Mouse (Mus musculus): ENCODE measurements around the gene Arpp19. TPM values are rescaled to one million over a fixed set of nuclear protein-coding genes. Genes with fewer than 3 reads are reported as not detected.

Arpp19 gene
- polyA plus RNA-seq, 1 experiment from 2014 or later = 233 TPM

DNA sequence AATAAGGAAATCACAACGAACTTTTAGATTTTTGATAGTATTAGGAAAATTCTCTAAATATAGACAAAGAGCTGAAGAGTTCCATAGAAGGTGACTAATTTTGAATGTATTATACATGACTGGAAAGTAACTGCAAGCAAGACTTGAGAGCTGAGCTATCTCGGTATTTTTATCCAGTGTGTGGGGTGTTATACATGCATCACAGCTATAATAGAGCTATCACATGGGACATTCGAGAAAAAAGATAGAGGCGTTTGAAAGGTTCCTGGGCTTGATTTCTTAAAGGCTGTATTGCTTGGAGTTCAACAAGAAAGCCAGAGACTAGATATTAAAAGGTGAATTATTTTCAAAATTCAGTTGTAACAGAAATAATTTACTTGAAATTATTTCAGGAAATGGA, 14.4 kb downstream of the Arpp19 start:
- WGBS = 80% methylated on average over 4 of the region's 4 CpGs
- H3K36me3 ChIP-seq (ENCODE audit: control insufficient read depth, insufficient read depth) = peaks cover 4% of the 10 kb centered on the region
- no peak for ATAC-seq
- no peaks in the 10 kb centered on the region for H3K27me3 ChIP-seq (replicated peaks; ENCODE audit: control insufficient read depth, insufficient read depth, low read length)
- H3K27ac ChIP-seq (ENCODE audit: low read length) = no peak overlapping the region
- H3K9ac ChIP-seq (replicated peaks; ENCODE audit: low read depth, low read length) = no peak overlapping the region
- no peaks in the 10 kb centered on the region for H3K9me3 ChIP-seq (ENCODE audit: control insufficient read depth, low read length)
- no peak overlapping the region for H3K4me2 ChIP-seq (ENCODE audit: low read length)
- H3K4me1 ChIP-seq (replicated peaks; ENCODE audit: control insufficient read depth, insufficient read depth, low read length) = no peaks in the 10 kb centered on the region
- H3K4me3 ChIP-seq (replicated peaks; ENCODE audit: low read length) = no peak overlapping the region

DNA sequence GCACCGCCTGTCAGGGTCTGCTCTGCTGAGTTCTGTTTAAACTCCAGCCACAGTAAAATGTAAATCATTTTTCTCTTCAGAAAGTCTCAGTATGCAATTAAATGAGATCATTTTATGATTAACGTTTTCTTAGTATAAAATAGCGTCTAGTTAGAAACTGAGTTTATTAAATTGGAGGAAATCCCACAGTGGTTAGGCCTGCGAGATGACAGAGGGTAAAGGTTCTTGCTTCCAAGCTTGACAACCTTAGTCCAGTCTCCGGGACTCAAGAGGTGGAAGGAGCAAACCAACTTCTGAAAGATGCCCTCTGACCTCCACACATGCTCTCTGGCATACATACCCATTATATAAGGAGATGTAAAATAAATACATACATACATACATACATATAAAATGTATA, 17.6 kb downstream of the Arpp19 start:
- Histone ChIP-seq H3K27ac (ENCODE audit: low read length) (no peak overlapping the region), H3K27me3 (replicated peaks; ENCODE audit: control insufficient read depth, insufficient read depth, low read length) (no peaks in the 10 kb centered on the region), H3K9me3 (ENCODE audit: control insufficient read depth, low read length) (no peaks in the 10 kb centered on the region), H3K4me1 (replicated peaks; ENCODE audit: control insufficient read depth, insufficient read depth, low read length) (no peaks in the 10 kb centered on the region), H3K36me3 (ENCODE audit: control insufficient read depth, insufficient read depth) (peaks cover 11% of the 10 kb centered on the region), H3K4me2 (ENCODE audit: low read length) (no peak overlapping the region), H3K9ac (replicated peaks; ENCODE audit: low read depth, low read length) (no peak overlapping the region), H3K4me3 (replicated peaks; ENCODE audit: low read length) (no peak overlapping the region)
- 96% methylated on average over 5 of the region's 5 CpGs for WGBS
- ATAC-seq = no peak

DNA sequence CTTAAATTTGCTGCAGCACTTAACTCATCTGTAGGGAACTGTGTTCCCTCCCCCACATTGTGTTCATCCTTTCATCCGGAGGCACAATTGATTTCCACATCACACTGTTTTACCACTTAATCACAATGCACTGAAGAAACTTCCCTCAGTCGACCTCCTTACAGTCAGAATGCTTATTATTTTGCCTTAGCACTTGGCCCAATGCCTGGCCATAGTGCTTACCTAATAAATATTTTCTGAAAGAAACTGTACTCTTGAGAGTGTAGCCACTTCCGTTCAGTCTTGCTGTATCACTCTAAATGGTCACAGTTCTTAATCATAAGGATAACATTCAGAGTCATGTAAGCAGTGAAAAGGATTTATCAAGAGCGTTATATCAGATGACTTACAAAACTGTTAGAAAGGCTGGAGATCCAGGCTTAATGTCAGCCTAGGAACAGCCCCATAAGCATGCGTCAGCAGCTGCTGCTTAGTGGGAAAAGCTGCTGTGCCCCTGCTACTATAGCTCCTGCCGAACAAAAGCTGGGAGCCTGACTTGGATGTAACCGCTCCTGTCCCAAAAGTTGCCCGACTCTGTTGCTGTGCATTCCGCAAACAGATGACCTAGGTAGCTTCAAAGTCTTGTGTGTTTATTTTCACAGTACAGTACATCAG, 27.4 kb downstream of the Arpp19 start:
- Histone ChIP-seq H3K9ac (replicated peaks; ENCODE audit: low read depth, low read length) (no peak overlapping the region), H3K4me3 (replicated peaks; ENCODE audit: low read length) (no peak overlapping the region), H3K9me3 (ENCODE audit: control insufficient read depth, low read length) (no peaks in the 10 kb centered on the region), H3K27me3 (replicated peaks; ENCODE audit: control insufficient read depth, insufficient read depth, low read length) (no peaks in the 10 kb centered on the region), H3K4me1 (replicated peaks; ENCODE audit: control insufficient read depth, insufficient read depth, low read length) (no peaks in the 10 kb centered on the region), H3K36me3 (ENCODE audit: control insufficient read depth, insufficient read depth) (no peaks in the 10 kb centered on the region), H3K4me2 (ENCODE audit: low read length) (no peak overlapping the region), H3K27ac (ENCODE audit: low read length) (no peak overlapping the region)
- WGBS = 67% methylated on average over 9 of the region's 9 CpGs
- no peak for ATAC-seq

DNA sequence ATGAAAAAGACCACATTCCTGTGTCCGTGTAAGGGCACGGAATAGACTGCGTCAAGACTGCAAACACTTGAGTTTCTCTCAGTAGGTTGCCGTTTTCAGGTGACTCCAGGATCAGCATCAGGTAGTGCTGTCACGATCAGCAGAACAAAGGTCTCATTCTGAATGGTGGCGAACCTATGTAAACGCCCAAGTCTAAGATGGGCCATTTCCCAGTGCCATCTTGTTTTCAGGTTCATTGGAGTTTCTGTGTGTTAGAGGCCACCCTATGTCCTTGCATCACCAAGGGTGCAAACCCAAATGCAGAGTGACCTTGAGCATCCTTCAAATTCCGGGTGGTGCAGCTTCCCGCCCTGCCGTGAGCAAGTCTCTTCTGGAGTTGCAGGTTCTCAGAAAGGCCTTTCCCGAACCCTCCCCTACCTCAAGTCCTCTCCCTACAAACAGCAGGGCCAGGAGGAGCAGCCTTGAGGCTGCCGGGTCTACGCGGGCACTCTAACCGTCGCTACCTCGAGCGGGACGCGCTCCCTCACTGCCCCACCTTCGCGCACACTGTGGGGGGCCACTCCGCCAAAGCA, 33.1 kb downstream of the Arpp19 start, which contains the start of gene Myo5a:
Myo5a (plus strand) TSS at position 559 of the 572 bp plus-strand sequence.
- H3K27ac ChIP-seq (ENCODE audit: low read length) = peak within 1 kb of the TSS; percentile 98
- no peak for ATAC-seq
- H3K36me3 ChIP-seq (ENCODE audit: control insufficient read depth, insufficient read depth) = no peaks in the 10 kb centered on the region
- peaks cover 18% of the 10 kb centered on the region for H3K4me1 ChIP-seq (replicated peaks; ENCODE audit: control insufficient read depth, insufficient read depth, low read length)
- peak within 1 kb of the TSS; percentile 77 for H3K4me2 ChIP-seq (ENCODE audit: low read length)
- peak within 1 kb of the TSS; percentile 95 for H3K9ac ChIP-seq (replicated peaks; ENCODE audit: low read depth, low read length)
- no peaks in the 10 kb centered on the region for H3K9me3 ChIP-seq (ENCODE audit: control insufficient read depth, low read length)
- peak within 1 kb of the TSS; percentile 70 for H3K4me3 ChIP-seq (replicated peaks; ENCODE audit: low read length)
- no peaks in the 10 kb centered on the region for H3K27me3 ChIP-seq (replicated peaks; ENCODE audit: control insufficient read depth, insufficient read depth, low read length)
- WGBS = 17% methylated on average over 23 of the region's 23 CpGs

DNA sequence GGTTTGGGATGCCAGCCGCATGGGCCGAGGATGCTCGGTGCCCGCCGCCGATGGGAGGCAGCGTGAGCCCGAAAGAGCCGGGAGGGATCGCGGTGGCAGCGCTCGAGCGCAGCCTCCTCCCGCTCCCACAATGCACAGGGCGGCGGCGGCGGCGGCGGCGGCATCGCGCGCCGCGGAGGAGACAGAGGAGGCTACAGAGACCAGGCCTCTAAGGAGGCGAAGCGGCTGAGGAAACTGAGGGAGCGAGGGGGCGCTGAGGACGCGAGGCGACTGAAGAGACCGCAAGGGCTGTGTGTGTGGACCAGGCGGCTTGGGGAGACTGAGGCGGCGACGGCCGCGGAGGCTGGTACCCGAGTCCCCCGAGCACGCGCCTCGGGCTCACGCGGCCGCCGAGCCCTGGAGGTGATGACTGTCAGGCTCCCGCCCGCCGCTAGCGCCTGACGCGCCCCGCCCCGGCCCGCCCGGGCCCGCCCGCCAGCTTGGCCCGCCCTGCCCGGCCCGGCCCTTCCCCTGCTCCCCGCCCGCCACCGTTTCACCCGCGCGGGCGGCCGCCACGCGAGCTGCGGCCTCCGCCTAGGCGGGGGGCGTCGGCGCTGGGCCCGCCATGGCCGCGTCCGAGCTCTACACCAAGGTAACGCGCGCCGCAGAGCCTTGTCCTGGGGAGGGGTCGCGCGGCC, 33.8 kb downstream of the Arpp19 start:
- H3K4me2 ChIP-seq (ENCODE audit: low read length) = peak overlapping the region; percentile 77
- no peaks in the 10 kb centered on the region for H3K9me3 ChIP-seq (ENCODE audit: control insufficient read depth, low read length)
- H3K27me3 ChIP-seq (replicated peaks; ENCODE audit: control insufficient read depth, insufficient read depth, low read length) = no peaks in the 10 kb centered on the region
- under 1% methylated on average over 49 of the region's 92 CpGs for WGBS
- H3K36me3 ChIP-seq (ENCODE audit: control insufficient read depth, insufficient read depth) = no peaks in the 10 kb centered on the region
- peak; percentile 96 for ATAC-seq
- peak overlapping the region; percentile 98 for H3K27ac ChIP-seq (ENCODE audit: low read length)
- peak overlapping the region; percentile 95 for H3K9ac ChIP-seq (replicated peaks; ENCODE audit: low read depth, low read length)
- peaks cover 18% of the 10 kb centered on the region for H3K4me1 ChIP-seq (replicated peaks; ENCODE audit: control insufficient read depth, insufficient read depth, low read length)
- H3K4me3 ChIP-seq (replicated peaks; ENCODE audit: low read length) = peak overlapping the region; percentile 70

DNA sequence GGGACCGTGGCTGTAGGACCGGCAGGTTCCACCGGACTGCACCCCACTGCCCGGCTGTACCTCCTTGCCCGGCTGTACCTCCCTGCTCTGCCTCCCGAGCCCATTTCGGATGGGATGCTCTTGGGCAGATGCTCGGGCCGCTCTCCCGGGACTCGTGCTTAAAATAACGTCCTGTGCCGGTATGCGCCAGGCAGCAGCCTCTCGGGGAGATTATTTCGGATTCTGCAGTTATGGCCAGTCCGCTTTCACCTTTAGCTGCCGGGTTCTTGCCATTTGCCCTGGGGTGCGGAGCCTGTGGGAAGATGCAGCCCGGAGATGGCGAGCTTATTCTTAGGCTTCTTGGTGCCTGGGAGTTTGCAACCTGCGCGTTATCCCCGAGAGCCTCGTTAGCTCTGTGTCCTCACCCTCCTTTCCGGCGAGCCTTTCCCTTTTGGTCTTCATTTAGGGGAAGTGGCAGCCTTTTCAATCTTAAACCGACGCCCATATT, 34.3 kb downstream of the Arpp19 start:
- peak overlapping the region; percentile 95 for H3K9ac ChIP-seq (replicated peaks; ENCODE audit: low read depth, low read length)
- H3K4me2 ChIP-seq (ENCODE audit: low read length) = peak overlapping the region; percentile 77
- peak overlapping the region; percentile 98 for H3K27ac ChIP-seq (ENCODE audit: low read length)
- peak; percentile 14 for ATAC-seq
- H3K36me3 ChIP-seq (ENCODE audit: control insufficient read depth, insufficient read depth) = no peaks in the 10 kb centered on the region
- H3K9me3 ChIP-seq (ENCODE audit: control insufficient read depth, low read length) = no peaks in the 10 kb centered on the region
- under 1% methylated on average over 29 of the region's 29 CpGs for WGBS
- H3K4me3 ChIP-seq (replicated peaks; ENCODE audit: low read length) = peak overlapping the region; percentile 70
- H3K4me1 ChIP-seq (replicated peaks; ENCODE audit: control insufficient read depth, insufficient read depth, low read length) = peaks cover 18% of the 10 kb centered on the region
- no peaks in the 10 kb centered on the region for H3K27me3 ChIP-seq (replicated peaks; ENCODE audit: control insufficient read depth, insufficient read depth, low read length)

DNA sequence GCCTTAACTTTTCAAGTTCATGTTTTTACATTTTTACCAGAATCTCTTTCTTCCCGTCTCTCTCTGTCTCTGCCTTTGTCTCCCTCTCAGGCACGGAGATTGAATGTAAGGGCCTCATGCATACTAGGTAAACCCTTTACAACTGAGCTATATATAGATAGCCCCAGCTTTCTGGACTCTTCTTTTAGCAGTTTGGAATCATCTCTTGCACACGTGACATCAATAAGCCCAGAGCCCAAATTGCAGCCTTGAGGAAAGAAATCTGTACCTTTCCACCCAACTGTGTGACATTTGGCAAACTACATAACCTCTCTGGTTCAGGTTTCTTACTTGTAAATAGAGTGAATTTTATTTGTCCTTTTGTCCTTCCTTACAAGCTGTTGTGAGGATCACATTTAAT, 34.9 kb downstream of the Arpp19 start:
- peak overlapping the region; percentile 77 for H3K4me2 ChIP-seq (ENCODE audit: low read length)
- peak overlapping the region; percentile 98 for H3K27ac ChIP-seq (ENCODE audit: low read length)
- H3K4me3 ChIP-seq (replicated peaks; ENCODE audit: low read length) = peak overlapping the region; percentile 70
- H3K27me3 ChIP-seq (replicated peaks; ENCODE audit: control insufficient read depth, insufficient read depth, low read length) = no peaks in the 10 kb centered on the region
- WGBS = 5% methylated on average over 3 of the region's 3 CpGs
- H3K36me3 ChIP-seq (ENCODE audit: control insufficient read depth, insufficient read depth) = no peaks in the 10 kb centered on the region
- H3K4me1 ChIP-seq (replicated peaks; ENCODE audit: control insufficient read depth, insufficient read depth, low read length) = peaks cover 18% of the 10 kb centered on the region
- H3K9me3 ChIP-seq (ENCODE audit: control insufficient read depth, low read length) = no peaks in the 10 kb centered on the region
- ATAC-seq = no peak
- peak overlapping the region; percentile 95 for H3K9ac ChIP-seq (replicated peaks; ENCODE audit: low read depth, low read length)

DNA sequence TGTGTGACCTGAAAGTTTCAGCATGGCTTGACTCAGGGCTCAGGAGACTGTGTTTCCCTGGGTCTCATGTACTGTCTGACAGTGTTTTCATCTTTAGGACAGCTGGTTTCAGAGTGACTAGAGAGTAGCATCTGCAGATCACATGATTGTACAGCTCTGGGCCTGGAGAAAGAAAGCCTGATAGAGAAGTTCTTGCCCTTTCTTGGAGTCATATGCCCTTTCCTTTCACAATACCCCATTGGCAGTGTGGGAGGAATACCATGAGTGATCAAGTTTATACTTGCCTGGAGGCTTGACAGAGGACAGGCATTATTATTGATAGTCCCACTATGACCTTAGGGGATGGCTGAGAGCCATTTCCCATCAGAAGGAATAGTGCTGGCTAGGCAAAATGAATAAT, 39.8 kb downstream of the Arpp19 start:
- H3K27me3 ChIP-seq (replicated peaks; ENCODE audit: control insufficient read depth, insufficient read depth, low read length) = no peaks in the 10 kb centered on the region
- H3K27ac ChIP-seq (ENCODE audit: low read length) = no peak overlapping the region
- no peak overlapping the region for H3K9ac ChIP-seq (replicated peaks; ENCODE audit: low read depth, low read length)
- H3K4me2 ChIP-seq (ENCODE audit: low read length) = no peak overlapping the region
- H3K9me3 ChIP-seq (ENCODE audit: control insufficient read depth, low read length) = no peaks in the 10 kb centered on the region
- H3K36me3 ChIP-seq (ENCODE audit: control insufficient read depth, insufficient read depth) = no peaks in the 10 kb centered on the region
- no peak for ATAC-seq
- peaks cover 12% of the 10 kb centered on the region for H3K4me1 ChIP-seq (replicated peaks; ENCODE audit: control insufficient read depth, insufficient read depth, low read length)
- H3K4me3 ChIP-seq (replicated peaks; ENCODE audit: low read length) = no peak overlapping the region

DNA sequence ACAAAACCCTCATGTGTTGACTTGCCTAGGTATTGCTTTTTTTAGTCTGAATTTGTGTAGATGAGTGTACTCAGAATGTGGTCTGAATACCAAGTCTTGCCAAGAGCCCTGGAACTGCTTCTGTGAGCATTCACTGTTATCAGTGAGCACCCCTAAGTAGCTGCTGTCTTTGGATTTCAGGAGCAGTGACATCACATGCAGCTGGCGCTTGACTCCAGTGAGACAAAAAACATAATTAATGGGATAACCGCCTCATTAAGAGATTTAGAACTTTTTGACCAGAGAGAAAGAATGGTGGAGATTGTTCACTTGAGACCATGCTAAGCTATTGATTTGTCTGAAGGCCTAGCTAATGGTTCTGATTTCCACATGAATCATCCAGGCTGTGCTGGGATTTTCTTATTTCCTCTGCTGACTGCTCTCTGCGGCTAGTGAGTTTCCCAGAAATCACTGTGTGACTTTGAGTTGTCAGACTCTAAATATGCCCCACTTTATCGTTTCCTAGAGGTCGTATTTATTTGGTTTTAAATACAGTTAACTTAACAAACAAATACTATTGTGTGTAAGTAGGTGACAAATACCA, 47.9 kb downstream of the Arpp19 start:
- Histone ChIP-seq H3K9ac (replicated peaks; ENCODE audit: low read depth, low read length) (no peak overlapping the region), H3K27ac (ENCODE audit: low read length) (no peak overlapping the region)
- WGBS = 18% methylated on average over 5 of the region's 5 CpGs

More for the DNA sequence above, 47.9 kb downstream of the Arpp19 start:
- H3K4me2 ChIP-seq (ENCODE audit: low read length) = no peak overlapping the region
- no peaks in the 10 kb centered on the region for H3K27me3 ChIP-seq (replicated peaks; ENCODE audit: control insufficient read depth, insufficient read depth, low read length)
- peak; percentile 81 for ATAC-seq
- H3K4me3 ChIP-seq (replicated peaks; ENCODE audit: low read length) = no peak overlapping the region
- peaks cover 8% of the 10 kb centered on the region; the same call in 1 of the 2 replicates for H3K4me1 ChIP-seq (replicated peaks; ENCODE audit: control insufficient read depth, insufficient read depth, low read length)
- no peaks in the 10 kb centered on the region for H3K9me3 ChIP-seq (ENCODE audit: control insufficient read depth, low read length)
- no peaks in the 10 kb centered on the region for H3K36me3 ChIP-seq (ENCODE audit: control insufficient read depth, insufficient read depth)

Measured in forebrain, embryonic 16.5 days (tissue).